Mouse (Mus musculus): ENCODE results near the gene Cd3eap.

Gene Cd3eap

GRCm38 (mm10) chr7:19361720-19362119 is 2.4 kb upstream of the Cd3eap start:
- peak; percentile 91 for DNase-seq (ENCODE audit: low read depth)

GRCm38 (mm10) chr7:19360944-19361343 is 1.7 kb upstream of the Cd3eap start:
- DNase-seq (ENCODE audit: low read depth): peak; percentile 95

GRCm38 (mm10) chr7:19359892-19360641 is 784 bp upstream of the Cd3eap start:
- peak; percentile 85 for DNase-seq (ENCODE audit: low read depth)

GRCm38 (mm10) chr7:19358634-19359033 is 649 bp downstream of the Cd3eap start:
- DNase-seq (ENCODE audit: low read depth): peak; percentile 22

GRCm38 (mm10) chr7:19357381-19358375 is 1.6 kb downstream of the Cd3eap start:
- DNase-seq (ENCODE audit: low read depth): no peak

GRCm38 (mm10) chr7:19356311-19356710 is 3.0 kb downstream of the Cd3eap start:
- DNase-seq (ENCODE audit: low read depth): no peak

GRCm38 (mm10) chr7:19354991-19355390 is 4.3 kb downstream of the Cd3eap start:
- no peak for DNase-seq (ENCODE audit: low read depth)

- DNase-seq (ENCODE audit: low read depth): no peak
Observed at GRCm38 (mm10) chr7:19350221-19350620, 9.1 kb downstream of the Cd3eap start.

GRCm38 (mm10) chr7:19349188-19349915 is 9.9 kb downstream of the Cd3eap start:
- no peak for DNase-seq (ENCODE audit: low read depth)

GRCm38 (mm10) chr7:19344938-19345471 is 14.3 kb downstream of the Cd3eap start:
- peak; percentile 99 for DNase-seq (ENCODE audit: low read depth)

GRCm38 (mm10) chr7:19344237-19344847 is 14.9 kb downstream of the Cd3eap start, which contains the start of gene Ercc1:
Ercc1 (plus strand) TSS chr7:19344778.
- no peak for DNase-seq (ENCODE audit: low read depth)

GRCm38 (mm10) chr7:19343210-19343808 is 16.0 kb downstream of the Cd3eap start:
- DNase-seq (ENCODE audit: low read depth): peak; percentile 93

- DNase-seq (ENCODE audit: low read depth): peak; percentile 93
Observed at GRCm38 (mm10) chr7:19342481-19343027, 16.7 kb downstream of the Cd3eap start.

- DNase-seq (ENCODE audit: low read depth): peak; percentile 77
Observed at GRCm38 (mm10) chr7:19341761-19342409, 17.4 kb downstream of the Cd3eap start.

GRCm38 (mm10) chr7:19341250-19341649 is 18.0 kb downstream of the Cd3eap start:
- no peak for DNase-seq (ENCODE audit: low read depth)

- peak; percentile 82 for DNase-seq (ENCODE audit: low read depth)
Observed at GRCm38 (mm10) chr7:19338596-19338995, 20.7 kb downstream of the Cd3eap start.

GRCm38 (mm10) chr7:19338060-19338459 is 21.2 kb downstream of the Cd3eap start:
- DNase-seq (ENCODE audit: low read depth): peak; percentile 83

- no peak for DNase-seq (ENCODE audit: low read depth)
Observed at GRCm38 (mm10) chr7:19337122-19337521, 22.2 kb downstream of the Cd3eap start.

GRCm38 (mm10) chr7:19335583-19335982 is 23.7 kb downstream of the Cd3eap start:
- peak; percentile 42 for DNase-seq (ENCODE audit: low read depth)
